Mouse (Mus musculus) kidney, embryonic 14.5 days (tissue): ENCODE measurements around the gene Apba3. TPM values are rescaled to one million over a fixed set of nuclear protein-coding genes. Genes with fewer than 3 reads are reported as not detected.

ENCODE experiments used
- ATAC-seq: fragments of 200-750 bp; cut with Nextera tagmentation; 2 replicates; pipeline ENCODE4 v1.8.0; 2017; ENCODE audit warnings: moderate number of reproducible peaks, mild to moderate bottlenecking, moderate TSS enrichment, moderate library complexity; ENCODE audit not compliant: low FRiP score, low TSS enrichment
- H3K27ac ChIP-seq: fragments of 300-500 bp; sonication (generic); 2 replicates; pipeline ENCODE4 v1.5.1; 2014; ENCODE audit warnings: low read depth, mild to moderate bottlenecking, low read length, moderate library complexity, mixed read lengths
- H3K27me3 ChIP-seq: fragments of 300-500 bp; sonication (generic); 2 replicates; pipeline ENCODE4 v1.6.1; 2014; ENCODE audit warnings: mild to moderate bottlenecking, low read length; ENCODE audit not compliant: control insufficient read depth, insufficient read depth
- H3K36me3 ChIP-seq: fragments of 300-500 bp; sonication (generic); 2 replicates; pipeline ENCODE4 v1.6.1; 2014; ENCODE audit warnings: low read length, mixed read lengths; ENCODE audit not compliant: control insufficient read depth, insufficient read depth
- H3K4me1 ChIP-seq: fragments of 300-500 bp; sonication (generic); 2 replicates; pipeline ENCODE4 v1.6.1; 2014; ENCODE audit warnings: low read length, mixed read lengths; ENCODE audit not compliant: control insufficient read depth, insufficient read depth
- H3K4me2 ChIP-seq: fragments of 300-500 bp; sonication (generic); replicated peaks from 2 replicates; pipeline ENCODE4 v1.6.1; 2014; ENCODE audit warnings: low read depth, mild to moderate bottlenecking, low read length
- H3K4me3 ChIP-seq: fragments of 300-500 bp; sonication (generic); 2 replicates; pipeline ENCODE4 v1.5.1; 2014; ENCODE audit warnings: mild to moderate bottlenecking, low read length
- H3K9ac ChIP-seq: fragments of 300-500 bp; sonication (generic); 2 replicates; pipeline ENCODE4 v1.6.1; 2014; ENCODE audit warnings: low read depth, mild to moderate bottlenecking, low read length, moderate library complexity
- H3K9me3 ChIP-seq: fragments of 300-500 bp; sonication (generic); 2 replicates; pipeline ENCODE4 v1.6.1; 2016; ENCODE audit warnings: low read length; ENCODE audit not compliant: control insufficient read depth
- WGBS: fragments of 180-500 bp; shearing (Covaris S2); extraction: QIAGEN DNeasy Blood & Tissue Kit; methylation state at CpG from one replicate; pipeline ENCODE4 v1.1.7; 2014; 5-methylcytosine and 5-hydroxymethylcytosine counted together
- polyA plus RNA-seq: library from polyadenylated mRNA; unstranded; fragments of >200 nt; fragmentation: Nextera tagmentation; extraction: Ambion mirVana; gene quantifications from 2 replicates; pipeline ENCODE4 v1.2.1, GENCODE M21; 2014

Gene Apba3
- polyA plus RNA-seq, 1 experiment from 2014 or later: 51.4 TPM

- Histone ChIP-seq H3K27ac (peak overlapping the region; percentile 82; the same call in 1 of the 2 replicates), H3K4me1 (peaks cover 45% of the 10 kb centered on the region), H3K4me3 (no peak overlapping the region), H3K4me2 (0 out of 2 replicates have a peak overlapping the region, but pooled peaks have one; percentile 6), H3K36me3 (no peaks in the 10 kb centered on the region), H3K27me3 (no peaks in the 10 kb centered on the region), H3K9ac (no peak overlapping the region), H3K9me3 (no peaks in the 10 kb centered on the region)
- ATAC-seq: no peak
- 79% methylated on average over 9 of the region's 9 CpGs for WGBS
Measured at GRCm38 (mm10) chr10:81300352-81300907, 33.7 kb downstream of the Apba3 start.

- Histone ChIP-seq H3K9ac (no peak overlapping the region), H3K4me1 (peaks cover 45% of the 10 kb centered on the region), H3K4me3 (no peak overlapping the region), H3K4me2 (no peak overlapping the region), H3K9me3 (no peaks in the 10 kb centered on the region), H3K27me3 (no peaks in the 10 kb centered on the region), H3K27ac (no peak overlapping the region), H3K36me3 (peaks cover 7% of the 10 kb centered on the region)
- WGBS: 74% methylated on average over 9 of the region's 9 CpGs
- no peak for ATAC-seq
Measured at GRCm38 (mm10) chr10:81301321-81301720, 34.6 kb downstream of the Apba3 start.

- Histone ChIP-seq H3K9me3 (no peaks in the 10 kb centered on the region), H3K27me3 (no peaks in the 10 kb centered on the region), H3K4me3 (no peak overlapping the region), H3K36me3 (peaks cover 17% of the 10 kb centered on the region), H3K9ac (no peak overlapping the region), H3K27ac (no peak overlapping the region), H3K4me2 (no peak overlapping the region), H3K4me1 (peaks cover 45% of the 10 kb centered on the region)
- no peak for ATAC-seq
- WGBS: 61% methylated on average over 4 of the region's 4 CpGs
Measured at GRCm38 (mm10) chr10:81302288-81302687, 35.5 kb downstream of the Apba3 start.

GRCm38 (mm10) chr10:81302781-81303218, 36.0 kb downstream of the Apba3 start:
- WGBS: 71% methylated on average over 14 of the region's 14 CpGs
- H3K27ac ChIP-seq: 0 out of 2 replicates have a peak overlapping the region, but pooled peaks have one; percentile 7

DNA sequence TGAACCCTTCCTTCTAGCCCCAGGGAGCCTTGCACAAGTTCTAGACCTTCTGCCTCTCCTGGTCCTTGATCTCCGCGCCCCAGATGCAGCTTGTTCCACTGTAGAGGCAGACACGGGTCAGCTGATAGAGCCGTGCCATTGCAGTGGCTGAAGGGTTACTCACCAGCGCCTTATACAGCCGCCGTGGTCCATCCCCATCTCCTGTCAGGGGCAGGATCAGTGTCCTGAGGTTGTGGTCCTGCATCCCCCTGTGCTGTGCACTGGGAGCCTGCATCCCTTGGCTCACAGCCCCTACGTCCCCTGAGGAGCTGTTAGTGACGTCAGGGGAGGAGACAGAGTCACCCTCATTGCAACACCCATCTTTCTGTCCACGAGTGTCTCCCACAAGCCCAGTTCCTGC, 36.5 kb downstream of the Apba3 start:
- no peaks in the 10 kb centered on the region for H3K9me3 ChIP-seq
- H3K27ac ChIP-seq: 0 out of 2 replicates have a peak overlapping the region, but pooled peaks have one; percentile 7
- peaks cover 26% of the 10 kb centered on the region for H3K36me3 ChIP-seq
- no peak overlapping the region; the same call in 1 of the 2 replicates for H3K4me2 ChIP-seq
- ATAC-seq: no peak
- H3K4me3 ChIP-seq: no peak overlapping the region
- peak overlapping the region; percentile 28; the same call in 1 of the 2 replicates for H3K9ac ChIP-seq
- 73% methylated on average over 10 of the region's 10 CpGs for WGBS
- no peaks in the 10 kb centered on the region for H3K27me3 ChIP-seq
- peaks cover 39% of the 10 kb centered on the region; the same call in 1 of the 2 replicates for H3K4me1 ChIP-seq

More at GRCm38 (mm10) chr10:81302781-81303218, 36.0 kb downstream of the Apba3 start:
- no peak overlapping the region; the same call in 1 of the 2 replicates for H3K4me2 ChIP-seq
- peaks cover 22% of the 10 kb centered on the region for H3K36me3 ChIP-seq
- peaks cover 40% of the 10 kb centered on the region for H3K4me1 ChIP-seq
- no peak overlapping the region for H3K4me3 ChIP-seq
- H3K27me3 ChIP-seq: no peaks in the 10 kb centered on the region
- no peak for ATAC-seq
- H3K9ac ChIP-seq: 0 out of 2 replicates have a peak overlapping the region, but pooled peaks have one; percentile 28
- H3K9me3 ChIP-seq: no peaks in the 10 kb centered on the region

DNA sequence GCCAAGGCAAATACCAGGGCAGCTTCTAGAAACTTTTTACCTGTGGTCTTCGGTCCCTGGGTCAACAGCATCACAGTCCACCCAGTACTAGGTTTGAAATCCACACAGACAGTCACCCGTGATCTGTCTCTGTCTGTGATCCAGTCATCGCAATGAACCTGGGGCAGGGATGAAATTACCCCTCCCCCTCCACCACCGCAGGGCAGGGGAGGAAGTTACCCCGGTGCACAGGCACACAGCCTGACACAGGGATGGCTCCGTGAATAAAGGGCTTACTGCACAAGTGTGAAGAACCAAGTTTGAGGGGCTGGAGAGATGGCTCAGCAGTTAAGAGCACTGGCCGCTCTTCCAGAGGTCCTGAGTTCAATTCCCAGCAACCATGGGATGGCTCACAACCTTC, 37.0 kb downstream of the Apba3 start:
- ATAC-seq: no peak
- peaks cover 30% of the 10 kb centered on the region for H3K36me3 ChIP-seq
- no peaks in the 10 kb centered on the region for H3K27me3 ChIP-seq
- H3K4me3 ChIP-seq: no peak overlapping the region
- no peak overlapping the region for H3K4me2 ChIP-seq
- no peak overlapping the region for H3K27ac ChIP-seq
- H3K9me3 ChIP-seq: no peaks in the 10 kb centered on the region
- WGBS: 67% methylated on average over 7 of the region's 7 CpGs
- H3K4me1 ChIP-seq: peaks cover 36% of the 10 kb centered on the region; the same call in 1 of the 2 replicates
- no peak overlapping the region for H3K9ac ChIP-seq

GRCm38 (mm10) chr10:81304597-81305238, 38.0 kb downstream of the Apba3 start:
- 22% methylated on average over 5 of the region's 9 CpGs for WGBS
- Histone ChIP-seq H3K4me3 (no peak overlapping the region), H3K4me2 (no peak overlapping the region), H3K27ac (no peak overlapping the region), H3K27me3 (no peaks in the 10 kb centered on the region), H3K36me3 (peaks cover 40% of the 10 kb centered on the region), H3K9me3 (no peaks in the 10 kb centered on the region), H3K9ac (no peak overlapping the region), H3K4me1 (peaks cover 28% of the 10 kb centered on the region; the same call in 1 of the 2 replicates)
- peak; percentile 38; the same call in 1 of the 2 replicates for ATAC-seq

DNA sequence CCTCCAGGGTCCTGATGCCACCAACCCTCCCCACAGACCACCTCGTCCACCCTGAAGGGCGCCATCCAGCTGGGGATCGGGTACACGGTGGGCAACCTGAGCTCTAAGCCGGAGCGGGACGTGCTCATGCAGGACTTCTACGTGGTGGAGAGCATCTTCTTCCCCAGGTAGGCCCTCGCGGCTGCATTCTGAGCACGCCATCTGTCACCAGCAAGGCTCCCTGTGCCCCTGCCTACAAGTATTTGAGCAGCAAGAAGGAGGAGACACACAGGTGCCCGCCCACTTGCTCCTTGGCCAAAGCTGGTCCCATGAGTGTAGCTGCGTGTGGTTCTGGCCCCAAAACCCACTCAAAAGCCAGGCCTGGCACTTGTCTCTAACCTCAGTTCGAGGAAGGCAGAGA, 38.9 kb downstream of the Apba3 start:
- Histone ChIP-seq H3K9ac (no peak overlapping the region), H3K27me3 (no peaks in the 10 kb centered on the region), H3K4me2 (no peak overlapping the region), H3K4me1 (peaks cover 19% of the 10 kb centered on the region; the same call in 1 of the 2 replicates), H3K4me3 (no peak overlapping the region), H3K36me3 (peaks cover 50% of the 10 kb centered on the region), H3K27ac (no peak overlapping the region), H3K9me3 (no peaks in the 10 kb centered on the region)
- no peak for ATAC-seq
- 90% methylated on average over 14 of the region's 14 CpGs for WGBS

DNA sequence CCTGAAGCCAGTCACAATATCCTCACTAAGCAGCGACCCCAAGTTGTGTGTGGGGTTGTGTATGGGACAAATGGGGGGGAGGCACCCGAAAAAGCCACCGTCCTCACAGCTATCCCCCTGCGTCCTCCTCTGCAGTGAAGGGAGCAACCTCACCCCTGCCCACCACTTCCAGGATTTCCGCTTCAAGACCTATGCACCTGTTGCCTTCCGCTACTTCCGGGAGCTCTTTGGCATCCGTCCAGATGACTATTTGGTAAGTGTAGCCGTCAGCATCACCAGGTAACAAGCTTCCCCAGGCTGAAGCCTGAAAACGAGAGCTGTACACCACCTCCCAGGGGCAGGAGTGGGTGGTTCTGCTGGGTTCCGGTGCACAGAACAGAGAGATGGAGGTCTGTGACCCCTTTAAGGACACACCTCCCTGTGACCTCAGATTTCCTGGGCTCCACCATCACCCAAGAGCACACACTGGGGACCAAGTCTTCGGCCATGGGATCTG, 39.5 kb downstream of the Apba3 start:
- peaks cover 17% of the 10 kb centered on the region; the same call in 1 of the 2 replicates for H3K4me1 ChIP-seq
- H3K9ac ChIP-seq: no peak overlapping the region
- no peak overlapping the region for H3K4me2 ChIP-seq
- H3K36me3 ChIP-seq: peaks cover 55% of the 10 kb centered on the region
- no peak for ATAC-seq
- whole genome bisulfite sequencing: 95% methylated on average over 12 of the region's 12 CpGs
- H3K9me3 ChIP-seq: no peaks in the 10 kb centered on the region
- H3K4me3 ChIP-seq: no peak overlapping the region
- no peaks in the 10 kb centered on the region for H3K27me3 ChIP-seq
- H3K27ac ChIP-seq: no peak overlapping the region
